Mouse (Mus musculus) forebrain, postnatal 0 days (tissue): Measurements from ENCODE around the gene Rpl13a. TPM values are rescaled to one million over a fixed set of nuclear protein-coding genes. Genes with fewer than 3 reads are reported as not detected.
A peak's percentile ranks its signal among the peaks of the same experiment; 100 is the strongest.

ENCODE experiments used
- ATAC-seq: fragments of 200-750 bp; cut with Nextera tagmentation; 2 replicates; pipeline ENCODE4 v1.8.0; 2017; ENCODE audit warnings: mild to moderate bottlenecking, moderate library complexity
- DNase-seq: peaks from one replicate; pipeline ENCODE4 v3.0.0-alpha.2; 2015
- H3K27ac ChIP-seq: fragments of 300-500 bp; sonication (generic); 2 replicates; pipeline ENCODE4 v1.5.1; 2014; ENCODE audit warnings: low read depth, mild to moderate bottlenecking, antibody characterized with exemption, low read length, moderate library complexity, mixed read lengths
- H3K27me3 ChIP-seq: fragments of 300-500 bp; sonication (generic); 2 replicates; pipeline ENCODE4 v1.6.1; 2014; ENCODE audit warnings: mild to moderate bottlenecking, low read length, mixed read lengths; ENCODE audit not compliant: insufficient read depth
- H3K36me3 ChIP-seq: fragments of 300-500 bp; sonication (generic); 2 replicates; pipeline ENCODE4 v1.6.1; 2014; ENCODE audit warnings: mild to moderate bottlenecking, moderate library complexity; ENCODE audit not compliant: insufficient read depth
- H3K4me1 ChIP-seq: fragments of 300-500 bp; sonication (generic); 2 replicates; pipeline ENCODE4 v1.6.1; 2014; ENCODE audit warnings: antibody characterized with exemption; ENCODE audit not compliant: insufficient read depth
- H3K4me2 ChIP-seq: fragments of 300-500 bp; sonication (generic); 2 replicates; pipeline ENCODE4 v1.6.1; 2014; ENCODE audit warnings: low read depth, mild to moderate bottlenecking, moderate library complexity
- H3K4me3 ChIP-seq: fragments of 300-500 bp; sonication (generic); 2 replicates; pipeline ENCODE4 v1.5.1; 2014; ENCODE audit warnings: low read depth, low read length, mixed read lengths
- H3K9ac ChIP-seq: fragments of 300-500 bp; sonication (generic); 2 replicates; pipeline ENCODE4 v1.6.1; 2014; ENCODE audit warnings: mild to moderate bottlenecking
- H3K9me3 ChIP-seq: fragments of 300-500 bp; sonication (generic); 2 replicates; pipeline ENCODE4 v1.6.1; 2016; ENCODE audit warnings: low read length
- CTCF ChIP-seq: sonication (generic); IDR thresholded peaks from 2 replicates; pipeline ENCODE4 v1.5.1; 2016; ENCODE audit warnings: antibody characterized with exemption, control low read depth, low read depth
- WGBS: fragments of 180-500 bp; shearing (Covaris S2); extraction: QIAGEN DNeasy Blood & Tissue Kit; methylation state at CpG from one replicate; pipeline ENCODE4 v1.1.7; 2014; 5-methylcytosine and 5-hydroxymethylcytosine counted together
- polyA plus RNA-seq: library from polyadenylated mRNA; unstranded; fragments of >200 nt; fragmentation: Nextera tagmentation; extraction: Ambion mirVana; gene quantifications from 2 replicates; pipeline ENCODE4 v1.2.1, GENCODE M21; 2015
- total RNA-seq: library from RNA; depleted of rRNA; stranded (reverse); fragments of >200 nt; gene quantifications from 2 replicates; pipeline ENCODE4 v1.2.3, GENCODE M21; 2014

Rpl13a gene
- total and polyA plus RNA-seq, 2 experiments from 2014 or later, result 852 to 2,018 TPM

GRCm38 (mm10) chr7:45169495-45169894, 40.9 kb upstream of the Rpl13a start:
- Histone ChIP-seq H3K4me3 (no peak overlapping the region), H3K27ac (no peak overlapping the region), H3K4me2 (no peak overlapping the region), H3K27me3 (peaks cover 15% of the 10 kb centered on the region), H3K4me1 (no peaks in the 10 kb centered on the region), H3K9ac (no peak overlapping the region), H3K36me3 (no peaks in the 10 kb centered on the region), H3K9me3 (no peaks in the 10 kb centered on the region)
- no peak for DNase-seq
- WGBS, result 94% methylated on average over 3 of the region's 3 CpGs
- peak; percentile 23; the same call in 1 of the 2 replicates for ATAC-seq
- TF ChIP-seq CTCF, result no peak

DNA sequence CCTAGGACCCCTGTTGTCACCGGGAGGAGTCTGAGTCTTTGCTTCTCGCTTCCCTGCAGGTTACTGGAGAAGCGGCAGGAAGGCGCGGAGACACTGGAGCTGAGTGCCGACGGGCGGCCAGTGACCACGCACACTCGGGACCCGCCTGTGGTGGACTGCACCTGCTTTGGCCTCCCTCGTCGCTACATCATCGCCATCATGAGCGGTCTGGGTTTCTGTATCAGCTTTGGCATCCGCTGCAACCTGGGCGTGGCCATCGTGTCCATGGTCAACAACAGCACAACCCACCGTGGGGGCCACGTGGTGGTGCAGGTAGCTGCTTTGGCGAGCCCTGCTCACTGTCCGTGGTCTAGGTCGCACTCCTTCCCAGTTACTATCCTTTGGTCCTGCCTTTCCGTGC, 40.1 kb upstream of the Rpl13a start:
- Histone ChIP-seq H3K4me1 (no peaks in the 10 kb centered on the region), H3K36me3 (no peaks in the 10 kb centered on the region), H3K9me3 (no peaks in the 10 kb centered on the region), H3K4me3 (no peak overlapping the region), H3K4me2 (peak overlapping the region; percentile 38), H3K9ac (0 out of 2 replicates have a peak overlapping the region, but pooled peaks have one; percentile 18), H3K27ac (no peak overlapping the region), H3K27me3 (peaks cover 11% of the 10 kb centered on the region)
- TF ChIP-seq CTCF, result no peak
- ATAC-seq (no peak), DNase-seq (no peak)
- 7% methylated on average over 24 of the region's 24 CpGs for WGBS

- peak; percentile 21; the same call in 1 of the 2 replicates for ATAC-seq
- Histone ChIP-seq H3K9ac (peak overlapping the region; percentile 44), H3K36me3 (no peaks in the 10 kb centered on the region), H3K27me3 (peaks cover 14% of the 10 kb centered on the region), H3K9me3 (no peaks in the 10 kb centered on the region), H3K4me1 (no peaks in the 10 kb centered on the region), H3K4me3 (peak overlapping the region; percentile 18), H3K27ac (no peak overlapping the region), H3K4me2 (peak overlapping the region; percentile 38)
- no peak for DNase-seq
- WGBS, result 5% methylated on average over 19 of the region's 19 CpGs
- TF ChIP-seq CTCF, result no peak
Observed at GRCm38 (mm10) chr7:45167761-45168445, 39.3 kb upstream of the Rpl13a start.

GRCm38 (mm10) chr7:45166950-45167401, 38.4 kb upstream of the Rpl13a start:
- Histone ChIP-seq H3K4me2 (peak overlapping the region; percentile 38), H3K4me1 (peaks cover 6% of the 10 kb centered on the region; the same call in 1 of the 2 replicates), H3K9ac (no peak overlapping the region), H3K4me3 (no peak overlapping the region), H3K9me3 (no peaks in the 10 kb centered on the region), H3K27ac (peak overlapping the region; percentile 54; the same call in 1 of the 2 replicates), H3K27me3 (peaks cover 14% of the 10 kb centered on the region), H3K36me3 (no peaks in the 10 kb centered on the region)
- ATAC-seq (no peak), DNase-seq (no peak)
- 18% methylated on average over 10 of the region's 10 CpGs for whole genome bisulfite sequencing
- TF ChIP-seq CTCF, result no peak

DNA sequence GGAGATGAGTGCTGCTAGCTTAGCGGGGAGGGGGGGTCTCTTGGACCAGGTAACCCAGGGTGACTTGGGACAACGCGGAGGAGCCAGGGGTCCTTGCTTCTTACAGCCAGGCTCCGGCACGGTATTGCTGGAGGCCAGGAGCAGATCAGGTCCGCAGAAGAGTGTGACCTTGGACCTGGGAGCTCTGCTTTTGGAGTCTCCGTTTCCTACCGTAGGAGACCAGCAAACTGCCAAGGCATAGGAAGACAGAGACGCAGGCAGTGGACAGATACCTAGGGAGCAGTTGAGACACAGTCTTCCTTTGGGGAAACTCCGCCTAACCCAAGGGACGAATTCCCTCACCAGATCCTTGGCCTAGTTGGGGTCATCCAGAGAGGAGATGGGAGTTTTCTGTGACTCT, 37.1 kb upstream of the Rpl13a start:
- H3K4me3 ChIP-seq, result peak overlapping the region; percentile 6; the same call in 1 of the 2 replicates
- peaks cover 6% of the 10 kb centered on the region; the same call in 1 of the 2 replicates for H3K4me1 ChIP-seq
- DNase-seq (no peak), ATAC-seq (no peak)
- no peaks in the 10 kb centered on the region for H3K36me3 ChIP-seq
- peaks cover 14% of the 10 kb centered on the region for H3K27me3 ChIP-seq
- H3K27ac ChIP-seq, result no peak overlapping the region
- H3K9me3 ChIP-seq, result no peaks in the 10 kb centered on the region
- 41% methylated on average over 11 of the region's 11 CpGs for WGBS
- peak overlapping the region; percentile 62 for H3K4me2 ChIP-seq
- TF ChIP-seq CTCF, result no peak
- H3K9ac ChIP-seq, result no peak overlapping the region

- peaks cover 6% of the 10 kb centered on the region; the same call in 1 of the 2 replicates for H3K36me3 ChIP-seq
- peaks cover 6% of the 10 kb centered on the region; the same call in 1 of the 2 replicates for H3K4me1 ChIP-seq
- 61% methylated on average over 5 of the region's 5 CpGs for WGBS
- H3K9ac ChIP-seq, result peak overlapping the region; percentile 59; the same call in 1 of the 2 replicates
- TF ChIP-seq CTCF, result no peak
- no peaks in the 10 kb centered on the region for H3K9me3 ChIP-seq
- H3K27ac ChIP-seq, result peak overlapping the region; percentile 9; the same call in 1 of the 2 replicates
- H3K27me3 ChIP-seq, result peaks cover 14% of the 10 kb centered on the region
- DNase-seq, result no peak
- peak overlapping the region; percentile 62 for H3K4me2 ChIP-seq
- no peak for ATAC-seq
- peak overlapping the region; percentile 47 for H3K4me3 ChIP-seq
Observed at GRCm38 (mm10) chr7:45164833-45165232, 36.3 kb upstream of the Rpl13a start.

DNA sequence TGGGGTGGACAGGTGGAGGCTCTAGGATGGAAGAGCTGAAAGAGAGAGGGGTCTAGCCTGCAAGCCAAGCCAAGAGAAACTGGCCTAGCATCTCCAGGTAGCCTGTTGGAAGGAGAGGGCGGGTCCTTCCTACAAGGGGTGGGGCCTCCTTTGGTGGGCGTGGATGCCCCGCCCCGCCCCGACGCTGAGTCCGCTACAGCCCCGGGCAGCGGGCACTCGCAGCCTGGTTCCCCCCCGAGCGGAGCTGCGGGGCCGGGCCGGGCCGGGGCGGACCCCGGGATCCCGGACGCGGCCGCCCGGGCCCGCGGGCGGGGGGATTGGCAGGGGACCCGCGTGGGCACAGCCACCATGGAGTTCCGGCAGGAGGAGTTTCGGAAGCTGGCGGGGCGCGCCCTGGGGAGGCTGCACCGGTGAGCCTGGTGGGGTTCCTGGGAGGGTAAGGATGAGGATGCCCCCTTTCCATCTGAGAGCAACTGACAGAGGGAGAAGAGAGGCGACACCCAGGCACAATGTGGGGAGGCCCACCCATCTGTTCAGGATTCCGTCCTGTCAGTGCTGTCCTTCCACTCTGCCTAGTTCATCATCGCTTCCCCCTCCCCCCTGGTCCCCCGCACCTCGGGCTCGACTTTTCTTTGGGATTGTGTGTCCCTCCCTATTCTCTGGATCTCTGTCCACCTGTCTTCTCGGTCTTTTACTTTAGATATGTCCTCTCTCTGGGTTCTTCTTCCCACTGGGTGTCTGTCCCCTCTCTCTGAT, 35.4 kb upstream of the Rpl13a start, which contains the start of gene Slc17a7:
TSS of gene Slc17a7 (plus strand) at position 215 of the 756 bp plus-strand sequence.
- ATAC-seq (no peak), DNase-seq (no peak)
- no peaks in the 10 kb centered on the region for H3K9me3 ChIP-seq
- peak within 1 kb of the TSS; percentile 59 for H3K9ac ChIP-seq
- peak within 1 kb of the TSS; percentile 47 for H3K4me3 ChIP-seq
- H3K36me3 ChIP-seq, result peaks cover 13% of the 10 kb centered on the region; the same call in 1 of the 2 replicates
- peak within 1 kb of the TSS; percentile 75 for H3K27ac ChIP-seq
- TF ChIP-seq CTCF, result no peak
- WGBS, result 2% methylated on average over 39 of the region's 41 CpGs
- H3K4me1 ChIP-seq, result peaks cover 6% of the 10 kb centered on the region; the same call in 1 of the 2 replicates
- H3K27me3 ChIP-seq, result peaks cover 14% of the 10 kb centered on the region
- H3K4me2 ChIP-seq, result peak within 1 kb of the TSS; percentile 62
